Mouse (Mus musculus) heart, adult 2 months (tissue): ENCODE results near the gene Tbc1d10c. TPM values are rescaled to one million over a fixed set of nuclear protein-coding genes. Genes with fewer than 3 reads are reported as not detected.
A peak's percentile ranks its signal among the peaks of the same experiment; 100 is the strongest.

Experiments used
- DNase-seq, 2 experiments: peaks; one replicate each; pipeline ENCODE4 v3.0.0; 2021
- H3K27ac ChIP-seq: fragments of 200-600 bp; 2 replicates; pipeline ENCODE4 v1.8.1; 2022
- H3K27me3 ChIP-seq: fragments of 200-500 bp; 2 replicates; pipeline ENCODE4 v1.6.1; 2012; ENCODE audit warnings: mild to moderate bottlenecking, low read length, inconsistent platforms, mixed read lengths; ENCODE audit not compliant: control insufficient read depth, insufficient read depth
- H3K36me3 ChIP-seq: fragments of 200-500 bp; 2 replicates; pipeline ENCODE4 v1.6.1; 2012; ENCODE audit warnings: low read length, inconsistent platforms; ENCODE audit not compliant: control insufficient read depth, insufficient read depth
- H3K4me1 ChIP-seq: fragments of 200-500 bp; 2 replicates; pipeline ENCODE4 v1.6.1; 2011; ENCODE audit warnings: low read length; ENCODE audit not compliant: control insufficient read depth, insufficient read depth
- H3K4me3 ChIP-seq: fragments of 200-600 bp; 2 replicates; pipeline ENCODE4 v1.8.1; 2022
- H3K79me2 ChIP-seq: fragments of 200-500 bp; replicated peaks from 2 replicates; pipeline ENCODE4 v1.6.1; 2012; ENCODE audit warnings: mild to moderate bottlenecking, inconsistent platforms, low read length, moderate library complexity, mixed read lengths; ENCODE audit not compliant: control insufficient read depth, insufficient read depth
- H3K9ac ChIP-seq: fragments of 200-500 bp; 2 replicates; pipeline ENCODE4 v1.6.1; 2012; ENCODE audit warnings: low read depth, mild to moderate bottlenecking, control low read depth, inconsistent platforms, low read length, mixed read lengths
- CTCF ChIP-seq: fragments of 200-600 bp; IDR thresholded peaks from 2 replicates; pipeline ENCODE4 v1.8.1; 2022; ENCODE audit warnings: antibody characterized with exemption, mild to moderate bottlenecking, moderate library complexity
- EP300 ChIP-seq: fragments of 200-500 bp; IDR thresholded peaks from 2 replicates; pipeline ENCODE4 v1.6.1; 2011; ENCODE audit warnings: low read depth, low read length, control low read depth; ENCODE audit not compliant: insufficient read depth
- POLR2A ChIP-seq: fragments of 200-500 bp; IDR thresholded peaks from 2 replicates; pipeline ENCODE4 v1.6.1; 2011; ENCODE audit warnings: mild to moderate bottlenecking, low read depth, low read length, control low read depth; ENCODE audit not compliant: insufficient read depth
- WGBS: fragments of 180-500 bp; shearing (Covaris S2); methylation state at CpG from one replicate; pipeline ENCODE4 v1.1.7; 2018; 5-methylcytosine and 5-hydroxymethylcytosine counted together
- intact Hi-C: fragments of 180-260 bp; cut with DNase I; formaldehyde crosslinking; loops from one replicate; pipeline ENCODE4 v1.15.1; 2025
- polyA plus RNA-seq: library from polyadenylated mRNA; depleted of rRNA; stranded (reverse); fragments of >200 nt; gene quantifications from 2 replicates; pipeline ENCODE4 v1.2.3, GENCODE M21; 2012
- total RNA-seq, 2 experiments: library from RNA; stranded (reverse); gene quantifications; 2 replicates each; pipeline ENCODE4 v1.2.3; 2021

Tbc1d10c gene
- total and polyA plus RNA-seq, 3 experiments: 12.4 to 14.4 (median 13.7) TPM

- H3K4me1 ChIP-seq: peaks cover 7% of the 10 kb centered on the region
- WGBS: 55% methylated on average over 16 of the region's 16 CpGs
- intact Hi-C loops: no loop called here
- peak overlapping the region; percentile 68 for H3K27ac ChIP-seq
- TF ChIP-seq CTCF (no peak), EP300 (no peak), POLR2A (no peak)
- H3K36me3 ChIP-seq: no peaks in the 10 kb centered on the region
- no peak overlapping the region for H3K4me3 ChIP-seq
- no peaks in the 10 kb centered on the region for H3K27me3 ChIP-seq
- H3K9ac ChIP-seq: no peak overlapping the region
- no peaks in the 10 kb centered on the region for H3K79me2 ChIP-seq
- peak in 1 of 2 experiments; percentile 63 for DNase-seq
Measured at GRCm38 (mm10) chr19:4144550-4145498, 46.3 kb downstream of the Tbc1d10c start.

GRCm38 (mm10) chr19:4143759-4144268 is 47.3 kb downstream of the Tbc1d10c start, which contains the start of gene Cabp4:
TSS of gene Cabp4 (minus strand) at chr19:4144033.
- no peak for DNase-seq
- H3K27ac ChIP-seq: peak within 1 kb of the TSS; percentile 68
- peaks cover 5% of the 10 kb centered on the region for H3K4me1 ChIP-seq
- H3K4me3 ChIP-seq: no peak within 1 kb of the TSS
- H3K36me3 ChIP-seq: no peaks in the 10 kb centered on the region
- H3K27me3 ChIP-seq: no peaks in the 10 kb centered on the region
- intact Hi-C loops: no loop called here
- TF ChIP-seq EP300: no peak
- no peak for TF ChIP-seq POLR2A
- TF ChIP-seq CTCF: no peak
- WGBS: 64% methylated on average over 7 of the region's 7 CpGs
- H3K79me2 ChIP-seq: no peaks in the 10 kb centered on the region
- no peak within 1 kb of the TSS for H3K9ac ChIP-seq

- Histone ChIP-seq H3K4me3 (no peak overlapping the region), H3K27me3 (no peaks in the 10 kb centered on the region), H3K9ac (no peak overlapping the region), H3K36me3 (no peaks in the 10 kb centered on the region), H3K79me2 (no peaks in the 10 kb centered on the region), H3K27ac (no peak overlapping the region), H3K4me1 (peaks cover 1% of the 10 kb centered on the region; the same call in 1 of the 2 replicates)
- no peak for TF ChIP-seq EP300
- no peak for TF ChIP-seq POLR2A
- no peak for TF ChIP-seq CTCF
- intact Hi-C loops: no loop called here
- no peak for DNase-seq
- 78% methylated on average over 18 of the region's 18 CpGs for WGBS
Measured at GRCm38 (mm10) chr19:4142416-4143173, 48.5 kb downstream of the Tbc1d10c start.

- no peaks in the 10 kb centered on the region for H3K27me3 ChIP-seq
- no peak overlapping the region for H3K9ac ChIP-seq
- intact Hi-C loops: no loop called here
- no peaks in the 10 kb centered on the region for H3K79me2 ChIP-seq
- H3K36me3 ChIP-seq: no peaks in the 10 kb centered on the region
- no peak overlapping the region for H3K27ac ChIP-seq
- H3K4me1 ChIP-seq: 0 out of 2 replicates have a peak, but pooled peaks cover 1% of the 10 kb centered on the region
- no peak for DNase-seq
- H3K4me3 ChIP-seq: no peak overlapping the region
- 82% methylated on average over 6 of the region's 6 CpGs for WGBS
- TF ChIP-seq CTCF: no peak
- TF ChIP-seq EP300: no peak
- TF ChIP-seq POLR2A: no peak
Measured at GRCm38 (mm10) chr19:4140147-4140546, 50.9 kb downstream of the Tbc1d10c start.

- Histone ChIP-seq H3K4me1 (no peaks in the 10 kb centered on the region), H3K4me3 (no peak within 1 kb of the TSS), H3K36me3 (no peaks in the 10 kb centered on the region), H3K9ac (no peak within 1 kb of the TSS), H3K27ac (no peak within 1 kb of the TSS), H3K27me3 (no peaks in the 10 kb centered on the region), H3K79me2 (no peaks in the 10 kb centered on the region)
- DNase-seq: no peak
- 84% methylated on average over 2 of the region's 2 CpGs for WGBS
- TF ChIP-seq POLR2A (no peak), CTCF (no peak), EP300 (no peak)
- intact Hi-C loops: no loop called here
Measured at GRCm38 (mm10) chr19:4139446-4139845, 51.6 kb downstream of the Tbc1d10c start, which contains the start of gene Gpr152. TSS of gene Gpr152 (plus strand) at chr19:4139787.
